Mouse (Mus musculus) heart, adult 18-20 months (tissue): ENCODE measurements at regions not wholly inside any gene's neighbourhood (a gene's known extent, or its start where the extent isn't known, plus 50 kb on each side); places are given as distances from the start of the nearest gene placed in this dataset.
A peak's percentile ranks its signal among the peaks of the same experiment; 100 is the strongest.

Source experiments
- DNase-seq, 2 experiments: peaks; one replicate each; pipeline ENCODE4 v3.0.0; 2021 to 2022; ENCODE audit warnings: mixed read lengths in 1 of 2

- DNase-seq = no peak
Measured at GRCm38 (mm10) chr19:54783729-54784128, 343.3 kb downstream of the Gpam start.

- no peak for DNase-seq
Measured at GRCm38 (mm10) chr19:54757761-54758160, 369.3 kb downstream of the Gpam start.

- peak; percentile 2 to 4 for DNase-seq
Measured at GRCm38 (mm10) chr19:54756681-54757257, 370.3 kb downstream of the Gpam start.

- no peak for DNase-seq
Measured at GRCm38 (mm10) chr19:54755451-54755850, 371.6 kb downstream of the Gpam start.

GRCm38 (mm10) chr19:54733938-54734337 lies 393.1 kb downstream of the Gpam start:
- DNase-seq = peak in 1 of 2 experiments; percentile 7

- no peak for DNase-seq
Measured at GRCm38 (mm10) chr19:54731749-54732148, 395.3 kb downstream of the Gpam start.

- DNase-seq = no peak
Measured at GRCm38 (mm10) chr19:54731315-54731714, 395.7 kb downstream of the Gpam start.

GRCm38 (mm10) chr19:54730801-54731200 lies 396.2 kb downstream of the Gpam start:
- DNase-seq = no peak

- no peak for DNase-seq
Measured at GRCm38 (mm10) chr19:54730296-54730695, 396.7 kb downstream of the Gpam start.

- no peak for DNase-seq
Measured at GRCm38 (mm10) chr19:54722091-54722490, 404.9 kb downstream of the Gpam start.

- DNase-seq = no peak
Measured at GRCm38 (mm10) chr19:54697411-54697810, 429.6 kb downstream of the Gpam start.

GRCm38 (mm10) chr19:54693714-54694113 lies 433.3 kb downstream of the Gpam start:
- DNase-seq = no peak

- no peak for DNase-seq
Measured at GRCm38 (mm10) chr19:54693094-54693493, 433.9 kb downstream of the Gpam start.

GRCm38 (mm10) chr19:54691861-54692260 lies 435.2 kb downstream of the Gpam start:
- DNase-seq = no peak

- no peak for DNase-seq
Measured at GRCm38 (mm10) chr19:54688630-54689029, 438.4 kb downstream of the Gpam start.

- no peak for DNase-seq
Measured at GRCm38 (mm10) chr19:54685147-54685546, 441.9 kb downstream of the Gpam start.
